Mouse (Mus musculus) embryonic stem cell, embryonic (primary cell): Measurements from ENCODE around the gene Lpxn.

ENCODE experiments used
- CTCF ChIA-PET, 4 experiments: fragments of 300-600 bp in 2 of 4; fragments of 350-600 bp in 2 of 4; sonication (Branson Sonifier 250); formaldehyde crosslinking; loops; one replicate each; lab custom pipeline; 2022; ENCODE audit warnings: inconsistent platforms in 2 of 4; lab: Charles Lee
- POLR2A ChIA-PET, 4 experiments: fragments of 300-600 bp in 2 of 4; fragments of 350-600 bp in 2 of 4; sonication (Branson Sonifier 250); formaldehyde crosslinking; loops; one replicate each; lab custom pipeline; 2022; ENCODE audit warnings: antibody characterized with exemption in 4 of 4, inconsistent platforms in 1 of 4; lab: Charles Lee

Lpxn gene

DNA sequence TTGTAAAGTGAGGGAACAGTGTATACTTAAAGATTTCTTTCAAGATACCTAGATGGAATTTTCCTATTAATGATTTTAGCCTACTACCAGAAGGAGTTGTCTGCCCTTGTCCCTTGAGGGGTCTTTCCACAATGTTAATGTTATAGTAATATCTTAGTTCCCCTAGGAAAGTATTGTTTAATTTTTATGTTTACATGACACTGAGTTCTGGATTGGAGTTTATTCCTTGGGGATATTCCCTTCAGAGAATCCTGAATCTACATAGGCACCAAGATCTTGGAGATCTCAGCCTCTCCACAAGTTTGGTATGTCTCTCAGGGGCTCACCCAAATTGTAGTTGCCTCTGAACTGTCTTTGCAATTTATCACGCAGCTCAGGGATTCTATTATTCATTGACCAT lies 61.0 kb downstream of the Lpxn start, which contains the start of gene Olfr1444:
Gene Olfr1444, plus strand, starts transcription at position 301 of the 400 bp plus-strand sequence.
- ChIA-PET CTCF (no interaction called here), POLR2A (no interaction called here)
